Mouse (Mus musculus) MEL (cell line): ENCODE data around the gene Tpbgl. TPM values are rescaled to one million over a fixed set of nuclear protein-coding genes. Genes with fewer than 3 reads are reported as not detected.

Experiments
- DNase-seq: peaks from one replicate; pipeline ENCODE4 v3.0.0; 2011; ENCODE audit warnings: low read depth, low spot score
- H3K27ac ChIP-seq: 2 replicates; pipeline ENCODE4 v1.5.1; 2012; ENCODE audit warnings: low read depth, mild to moderate bottlenecking, control low read depth, low read length, moderate library complexity; ENCODE audit not compliant: control insufficient read depth
- H3K27me3 ChIP-seq, 2 experiments: fragments of 150-350 bp in 1 of 2; sonication (generic) in 1 of 2; 2 replicates each; pipeline ENCODE4 v1.6.1; 2012; ENCODE audit warnings: low read length in 2 of 2, mild to moderate bottlenecking in 2 of 2, improper control_type of control experiment in 1 of 2, moderate library complexity in 1 of 2; ENCODE audit not compliant: insufficient read depth in 2 of 2, control insufficient read depth in 1 of 2
- H3K36me3 ChIP-seq, 2 experiments: 2 replicates each; pipeline ENCODE4 v1.6.1; 2012 to 2014; ENCODE audit warnings: low read length in 2 of 2, improper control_type of control experiment in 1 of 2, inconsistent platforms in 1 of 2, mild to moderate bottlenecking in 1 of 2; ENCODE audit not compliant: insufficient read depth in 2 of 2, control insufficient read depth in 1 of 2
- H3K4me1 ChIP-seq, 2 experiments: fragments of 150-350 bp in 1 of 2; sonication (generic) in 1 of 2; 2 replicates each; pipeline ENCODE4 v1.6.1; 2012; ENCODE audit warnings: low read length in 2 of 2, improper control_type of control experiment in 1 of 2, mild to moderate bottlenecking in 1 of 2; ENCODE audit not compliant: insufficient read depth in 2 of 2, control insufficient read depth in 1 of 2
- H3K4me3 ChIP-seq, 2 experiments: fragments of 150-350 bp in 1 of 2; sonication (generic) in 1 of 2; 2 replicates each; pipeline ENCODE4 v1.5.1; 2012; ENCODE audit warnings: low read depth in 2 of 2, low read length in 2 of 2, mild to moderate bottlenecking in 2 of 2, moderate library complexity in 2 of 2, control low read depth in 1 of 2, improper control_type of control experiment in 1 of 2; ENCODE audit not compliant: control insufficient read depth in 1 of 2, insufficient read depth in 1 of 2
- H3K79me2 ChIP-seq: 2 replicates; pipeline ENCODE4 v1.6.1; 2012; ENCODE audit warnings: mild to moderate bottlenecking, low read length, moderate library complexity; ENCODE audit not compliant: control insufficient read depth, poor library complexity, insufficient read depth
- H3K9ac ChIP-seq: 2 replicates; pipeline ENCODE4 v1.6.1; 2012; ENCODE audit warnings: low read depth, mild to moderate bottlenecking, control low read depth, low read length, moderate library complexity; ENCODE audit not compliant: control insufficient read depth, poor library complexity, severe bottlenecking
- H3K9me3 ChIP-seq: fragments of 150-350 bp; sonication (generic); replicated peaks from 2 replicates; pipeline ENCODE4 v1.6.1; 2012; ENCODE audit warnings: mild to moderate bottlenecking, low read length, improper control_type of control experiment, moderate library complexity; ENCODE audit not compliant: insufficient read depth
- CHD1 ChIP-seq: IDR thresholded peaks from 2 replicates; pipeline ENCODE4 v1.6.1; 2012; ENCODE audit warnings: low read depth, mild to moderate bottlenecking, inconsistent platforms, low read length, improper control_type of control experiment
- CTCF ChIP-seq, 3 experiments: IDR thresholded peaks in 2 of 3; conservative IDR thresholded peaks in 1 of 3; 2 replicates each; pipeline ENCODE4 v1.5.1; 2011 to 2012; ENCODE audit warnings: low read length in 3 of 3, low read depth in 2 of 3, mild to moderate bottlenecking in 2 of 3, improper control_type of control experiment in 1 of 3, inconsistent platforms in 1 of 3, mixed read lengths in 1 of 3, moderate library complexity in 1 of 3; ENCODE audit not compliant: control insufficient read depth in 1 of 3, insufficient read depth in 1 of 3, poor library complexity in 1 of 3, severe bottlenecking in 1 of 3
- E2F4 ChIP-seq: IDR thresholded peaks from 2 replicates; pipeline ENCODE4 v1.6.1; 2011; ENCODE audit warnings: low read depth, low read length, improper control_type of control experiment, borderline replicate concordance
- ELF1 ChIP-seq: IDR thresholded peaks from 2 replicates; pipeline ENCODE4 v1.6.1; 2014; ENCODE audit warnings: low read depth, mild to moderate bottlenecking, inconsistent platforms, low read length, improper control_type of control experiment, moderate library complexity
- EP300 ChIP-seq, 2 experiments: IDR thresholded peaks; 2 replicates each; pipeline ENCODE4 v1.6.1; 2011; ENCODE audit warnings: improper control_type of control experiment in 2 of 2, low read length in 2 of 2, low read depth in 1 of 2, mild to moderate bottlenecking in 1 of 2
- GABPA ChIP-seq: IDR thresholded peaks from 2 replicates; pipeline ENCODE4 v1.6.1; 2012; ENCODE audit warnings: low read depth, mild to moderate bottlenecking, inconsistent platforms, low read length, improper control_type of control experiment, moderate library complexity
- JUND ChIP-seq: IDR thresholded peaks from 2 replicates; pipeline ENCODE4 v1.6.1; 2011; ENCODE audit warnings: low read depth, mild to moderate bottlenecking, improper control_type of control experiment, low read length
- MAFK ChIP-seq: IDR thresholded peaks from 2 replicates; pipeline ENCODE4 v1.6.1; 2011; ENCODE audit warnings: low read depth, mild to moderate bottlenecking, low read length, improper control_type of control experiment, borderline replicate concordance
- MAZ ChIP-seq: IDR thresholded peaks from 2 replicates; pipeline ENCODE4 v1.6.1; 2012; ENCODE audit warnings: low read depth, mild to moderate bottlenecking, inconsistent platforms, low read length, improper control_type of control experiment
- MYB ChIP-seq: IDR thresholded peaks from 2 replicates; pipeline ENCODE4 v1.6.1; 2011; ENCODE audit warnings: mild to moderate bottlenecking, low read depth, low read length, improper control_type of control experiment
- POLR2A ChIP-seq, 2 experiments: IDR thresholded peaks; 2 replicates each; pipeline ENCODE4 v1.6.1; 2011 to 2012; ENCODE audit warnings: low read length in 2 of 2, mild to moderate bottlenecking in 2 of 2, control low read depth in 1 of 2, improper control_type of control experiment in 1 of 2, low read depth in 1 of 2, moderate library complexity in 1 of 2; ENCODE audit not compliant: control insufficient read depth in 1 of 2, insufficient read depth in 1 of 2, poor library complexity in 1 of 2
- RAD21 ChIP-seq: IDR thresholded peaks from 2 replicates; pipeline ENCODE4 v1.6.1; 2011; ENCODE audit warnings: mild to moderate bottlenecking, low read depth, low read length, improper control_type of control experiment
- SIN3A ChIP-seq: IDR thresholded peaks from 2 replicates; pipeline ENCODE4 v1.6.1; 2012; ENCODE audit warnings: low read length, improper control_type of control experiment, inconsistent platforms
- TAL1 ChIP-seq: IDR thresholded peaks from 2 replicates; pipeline ENCODE4 v1.6.1; 2012; ENCODE audit warnings: mild to moderate bottlenecking, inconsistent platforms, low read length, moderate library complexity, mixed read lengths
- TBP ChIP-seq: IDR thresholded peaks from 2 replicates; pipeline ENCODE4 v1.8.0; 2011; ENCODE audit warnings: low read depth, low read length, improper control_type of control experiment
- TCF12 ChIP-seq: IDR thresholded peaks from 2 replicates; pipeline ENCODE4 v1.6.1; 2014; ENCODE audit warnings: low read depth, mild to moderate bottlenecking, inconsistent platforms, low read length, improper control_type of control experiment, moderate library complexity
- UBTF ChIP-seq: IDR thresholded peaks from 2 replicates; pipeline ENCODE4 v1.6.1; 2012; ENCODE audit warnings: low read depth, mild to moderate bottlenecking, inconsistent platforms, low read length, improper control_type of control experiment, moderate library complexity, borderline replicate concordance; ENCODE audit not compliant: insufficient read depth
- USF1 ChIP-seq: IDR thresholded peaks from 2 replicates; pipeline ENCODE4 v1.6.1; 2014; ENCODE audit warnings: low read depth, mild to moderate bottlenecking, inconsistent platforms, low read length, improper control_type of control experiment, moderate library complexity
- USF2 ChIP-seq, 2 experiments: IDR thresholded peaks; 2 replicates each; pipeline ENCODE4 v1.6.1; 2011 to 2012; ENCODE audit warnings: improper control_type of control experiment in 2 of 2, low read length in 2 of 2, borderline replicate concordance in 1 of 2, inconsistent platforms in 1 of 2, low read depth in 1 of 2, mild to moderate bottlenecking in 1 of 2; ENCODE audit not compliant: insufficient read depth in 1 of 2
- ZC3H11A ChIP-seq: IDR thresholded peaks from 2 replicates; pipeline ENCODE4 v1.6.1; 2012; ENCODE audit warnings: low read depth, mild to moderate bottlenecking, inconsistent platforms, low read length, improper control_type of control experiment
- ZMIZ1 ChIP-seq: IDR thresholded peaks from 2 replicates; pipeline ENCODE4 v1.6.1; 2012; ENCODE audit warnings: low read depth, mild to moderate bottlenecking, inconsistent platforms, low read length, improper control_type of control experiment, moderate library complexity
- ZNF384 ChIP-seq: IDR thresholded peaks from 2 replicates; pipeline ENCODE4 v1.6.1; 2012; ENCODE audit warnings: low read depth, mild to moderate bottlenecking, inconsistent platforms, low read length, improper control_type of control experiment
- polyA plus RNA-seq, 2 experiments: library from polyadenylated mRNA; stranded (reverse) in 1 of 2; unstranded in 1 of 2; fragments of >175 nt in 1 of 2; fragments of >200 nt in 1 of 2; gene quantifications; 2 replicates each; pipeline versions ENCODE4 v1.2.1 to v1.2.4; 2012; ENCODE audit warnings: low replicate concordance in 2 of 2, low read depth in 1 of 2; ENCODE audit not compliant: insufficient read length in 2 of 2, insufficient read depth in 1 of 2, missing spikeins in 1 of 2
- total RNA-seq: library from RNA; depleted of rRNA; stranded (reverse); fragments of 300-350 nt; gene quantifications from 2 replicates; pipeline ENCODE4 v1.2.3, GENCODE M21; 2012

The Tpbgl gene
- total and polyA plus RNA-seq, 3 experiments: not detected

GRCm38 (mm10) chr7:99607632-99608031 lies 19.3 kb downstream of the Tpbgl start:
- H3K36me3 ChIP-seq: peaks cover 0 to 8% of the 10 kb centered on the region in 2 experiments; a peak in 2 of 4 replicates

GRCm38 (mm10) chr7:99606766-99607165 lies 20.1 kb downstream of the Tpbgl start:
- Histone ChIP-seq H3K4me1 (peaks cover 3 to 20% of the 10 kb centered on the region in 2 experiments), H3K27me3 (no peaks in the 10 kb centered on the region), H3K9me3 (no peaks in the 10 kb centered on the region), H3K27ac (no peak overlapping the region), H3K4me3 (no peak overlapping the region), H3K79me2 (no peaks in the 10 kb centered on the region), H3K36me3 (peaks cover 0 to 8% of the 10 kb centered on the region in 2 experiments; a peak in 2 of 4 replicates), H3K9ac (no peak overlapping the region)
- no peak for DNase-seq
- no peak for TF ChIP-seq TAL1
- no peak for TF ChIP-seq ZC3H11A
- no peak for TF ChIP-seq TBP
- TF ChIP-seq ZNF384: no peak
- TF ChIP-seq SIN3A: no peak
- no peak for TF ChIP-seq GABPA
- no peak for TF ChIP-seq USF1
- no peak for TF ChIP-seq ZMIZ1
- TF ChIP-seq E2F4: no peak
- TF ChIP-seq CHD1: no peak

More at GRCm38 (mm10) chr7:99607632-99608031, 19.3 kb downstream of the Tpbgl start:
- H3K9ac ChIP-seq: no peak overlapping the region
- H3K27me3 ChIP-seq: no peaks in the 10 kb centered on the region
- no peak overlapping the region for H3K4me3 ChIP-seq
- no peak for TF ChIP-seq MAFK
- peak in 1 of 2 experiments; percentile 21; a peak in 1 of 4 replicates for TF ChIP-seq EP300 (IDR thresholded peaks at IDR 0.05; ENCODE audit: low read depth in 1 of 2, low read length in 2 of 2)
- no peak for TF ChIP-seq ZMIZ1
- TF ChIP-seq, all 39 proteins: peak for 1
- no peaks in the 10 kb centered on the region for H3K9me3 ChIP-seq
- peak; percentile 58 for DNase-seq
- H3K27ac ChIP-seq: no peak overlapping the region
- H3K79me2 ChIP-seq: no peaks in the 10 kb centered on the region
- peaks cover 3 to 20% of the 10 kb centered on the region in 2 experiments for H3K4me1 ChIP-seq

GRCm38 (mm10) chr7:99606303-99606702 lies 20.6 kb downstream of the Tpbgl start:
- no peaks in the 10 kb centered on the region for H3K79me2 ChIP-seq
- H3K27ac ChIP-seq: no peak overlapping the region
- H3K4me1 ChIP-seq: peaks cover 3 to 20% of the 10 kb centered on the region in 2 experiments
- H3K27me3 ChIP-seq: no peaks in the 10 kb centered on the region
- no peak overlapping the region for H3K9ac ChIP-seq
- DNase-seq: no peak
- H3K4me3 ChIP-seq: no peak overlapping the region
- TF ChIP-seq TCF12 (no peak), UBTF (no peak), EP300 (IDR thresholded peaks at IDR 0.05; ENCODE audit: low read depth in 1 of 2, low read length in 2 of 2) (no peak), ZNF384 (no peak), MAZ (no peak), CHD1 (no peak), JUND (no peak), RAD21 (no peak), MYB (no peak), CTCF (IDR thresholded peaks at IDR 0.05 in 2 of 3, conservative IDR thresholded peaks at IDR 0.05 in 1 of 3; ENCODE audit: control insufficient read depth in 1 of 3, insufficient read depth in 1 of 3, low read depth in 2 of 3, low read length in 3 of 3, poor library complexity in 1 of 3, severe bottlenecking in 1 of 3) (no peak), ZC3H11A (no peak), ELF1 (no peak), USF2 (IDR thresholded peaks at IDR 0.05; ENCODE audit: borderline replicate concordance in 1 of 2, insufficient read depth in 1 of 2, low read depth in 1 of 2, low read length in 2 of 2) (no peak), POLR2A (IDR thresholded peaks at IDR 0.05; ENCODE audit: control insufficient read depth in 1 of 2, insufficient read depth in 1 of 2, low read depth in 1 of 2, low read length in 2 of 2, poor library complexity in 1 of 2) (no peak), TAL1 (no peak), MAFK (no peak), TBP (no peak)
- no peaks in the 10 kb centered on the region for H3K9me3 ChIP-seq
- peaks cover 0 to 8% of the 10 kb centered on the region in 2 experiments; a peak in 2 of 4 replicates for H3K36me3 ChIP-seq
